Comparison of ENCODE assay signal across 16 mouse cellular contexts in genomic region chr10:87101265-87101950, GRCm38 (mm10). TPM values are rescaled to one million over a fixed set of nuclear protein-coding genes. Genes with fewer than 3 reads are reported as not detected.
DNase-seq lines count a peak whose midpoint lies in the region; ATAC-seq and TF ChIP-seq lines count a peak whose summit lies in the region.
"Had no signal": no experiment of that assay in that cellular context is flagged by ENCODE, and none has a peak within 500 bp of the region (broad histone marks: within the 10 kb centered on the region; RNA-seq: fewer than 3 reads in every experiment).

No protein-coding gene starts in this region.

- no peak overlapping the region for H3K4me2 ChIP-seq in hindbrain, embryonic 13.5 days
- no peak overlapping the region for H3K4me2 ChIP-seq in midbrain, embryonic 16.5 days (ENCODE audit: low read length)

- peaks cover 52% of the 10 kb centered on the region for H3K4me1 ChIP-seq in embryonic facial prominence, embryonic 10.5 days
- peaks cover 16% of the 10 kb centered on the region for H3K4me1 ChIP-seq in hindbrain, embryonic 13.5 days (replicated peaks)
- peaks cover 7% of the 10 kb centered on the region for H3K4me1 ChIP-seq in midbrain, embryonic 16.5 days (ENCODE audit: control insufficient read depth, insufficient read depth, low read length)
- H3K4me1 ChIP-seq in cerebellum, adult 2 months (ENCODE audit: control insufficient read depth, insufficient read depth, low read length): no peaks in the 10 kb centered on the region

- H3K36me3 ChIP-seq in embryonic facial prominence, embryonic 10.5 days (replicated peaks): no peaks in the 10 kb centered on the region
- H3K36me3 ChIP-seq in hindbrain, embryonic 13.5 days: no peaks in the 10 kb centered on the region
- H3K36me3 ChIP-seq in midbrain, embryonic 16.5 days (ENCODE audit: control insufficient read depth, insufficient read depth, low read length): no peaks in the 10 kb centered on the region

- no peaks in the 10 kb centered on the region for H3K9me3 ChIP-seq in embryonic facial prominence, embryonic 10.5 days
- no peaks in the 10 kb centered on the region for H3K9me3 ChIP-seq in hindbrain, embryonic 13.5 days
- H3K9me3 ChIP-seq in midbrain, embryonic 16.5 days (replicated peaks; ENCODE audit: control insufficient read depth, low read length, poor library complexity, severe bottlenecking): no peaks in the 10 kb centered on the region

- no peak for TF ChIP-seq POLR2A in cerebellum, adult 2 months (IDR thresholded peaks at IDR 0.05; ENCODE audit: borderline replicate concordance, insufficient read depth, low read length)

- 13% methylated on average over 9 of the region's 9 CpGs for WGBS in embryonic facial prominence, embryonic 10.5 days
- 10% methylated on average over 9 of the region's 9 CpGs for whole genome bisulfite sequencing in hindbrain, embryonic 13.5 days
- 11% methylated on average over 9 of the region's 9 CpGs for WGBS in midbrain, embryonic 16.5 days
- WGBS in cerebellum, adult 2 months: 51% methylated on average over 9 of the region's 9 CpGs

- H3K27ac ChIP-seq in embryonic facial prominence, embryonic 10.5 days (replicated peaks): peak overlapping the region; percentile 20; the same call in 1 of the 2 replicates
- no peak overlapping the region for H3K27ac ChIP-seq in hindbrain, embryonic 13.5 days
- no peak overlapping the region for H3K27ac ChIP-seq in midbrain, embryonic 16.5 days (ENCODE audit: low read length)
- H3K27ac ChIP-seq in cerebellum, adult 2 months (ENCODE audit: insufficient read depth, low read length): no peak overlapping the region
- H3K27ac ChIP-seq: layer of hippocampus, adult 2 months had no signal

- ATAC-seq in hindbrain, embryonic 13.5 days (ENCODE audit: low FRiP score): 0 out of 2 replicates have a peak, but pooled peaks have one; percentile 32
- peak; percentile 49; the same call in 1 of the 2 replicates for ATAC-seq in midbrain, embryonic 16.5 days
- ATAC-seq: activated CD4-positive, CD25-positive, alpha-beta regulatory T cell, adult 4 months had no signal

- H3K4me3 ChIP-seq in embryonic facial prominence, embryonic 10.5 days: no peak overlapping the region
- no peak overlapping the region for H3K4me3 ChIP-seq in hindbrain, embryonic 13.5 days
- no peak overlapping the region for H3K4me3 ChIP-seq in midbrain, embryonic 16.5 days (ENCODE audit: low read depth, low read length)
- no peak overlapping the region for H3K4me3 ChIP-seq in cerebellum, adult 2 months (replicated peaks; ENCODE audit: insufficient read depth, low read depth, low read length)
- H3K4me3 ChIP-seq: layer of hippocampus, adult 2 months had no signal

- no peak for TF ChIP-seq CTCF in cerebellum, adult 2 months (IDR thresholded peaks at IDR 0.05; ENCODE audit: borderline replicate concordance, insufficient read depth, low read depth, low read length)

- no peak overlapping the region for H3K9ac ChIP-seq in hindbrain, embryonic 13.5 days
- no peak overlapping the region for H3K9ac ChIP-seq in midbrain, embryonic 16.5 days (ENCODE audit: low read depth, low read length)

- DNase-seq in heart, adult 11 months: peak; percentile 61
- no peak for DNase-seq in heart, postnatal 36 days
- peak; percentile 80 for DNase-seq in embryonic facial prominence, embryonic 10.5 days (ENCODE audit: low spot score)
- no peak for DNase-seq in cerebellum, postnatal 25 days
- no peak for DNase-seq in right cerebral cortex, postnatal 36 days (ENCODE audit: low spot score in 2 of 2)
- no peak for DNase-seq in cerebellum, adult 2 months
- DNase-seq: heart, postnatal 4 days; liver; lung, postnatal 10 days; thymus, postnatal 25 days had no signal

- H3K27me3 ChIP-seq in embryonic facial prominence, embryonic 10.5 days (replicated peaks; ENCODE audit: low read depth, poor library complexity, severe bottlenecking): peaks cover 3% of the 10 kb centered on the region
- peaks cover 7% of the 10 kb centered on the region; the same call in 1 of the 2 replicates for H3K27me3 ChIP-seq in hindbrain, embryonic 13.5 days
- H3K27me3 ChIP-seq in midbrain, embryonic 16.5 days (ENCODE audit: control insufficient read depth, insufficient read depth, low read depth, low read length): no peaks in the 10 kb centered on the region
- no peaks in the 10 kb centered on the region for H3K27me3 ChIP-seq in cerebellum, adult 2 months (ENCODE audit: control insufficient read depth, insufficient read depth, low read length)

- intact Hi-C loops in heart, postnatal 36 days (cut with DNase I): no loop called here

RNA-seq across cellular contexts. Expression of gene 1700113H08Rik, which starts 43.6 kb away (rescaled TPM):
- not detected for total RNA-seq in heart, postnatal 36 days (2021)
- polyA plus RNA-seq in embryonic facial prominence, embryonic 10.5 days (2016; fragmentation: Nextera tagmentation; extraction: Ambion mirVana): not detected in 2 replicates
- polyA plus RNA-seq in hindbrain, embryonic 13.5 days (2015; fragmentation: Nextera tagmentation; extraction: Ambion mirVana): 0.36 and 0.40 TPM in 2 replicates
- 0.22 and 0.40 TPM in 2 replicates for polyA plus RNA-seq in midbrain, embryonic 16.5 days (2015; fragmentation: Nextera tagmentation; extraction: Ambion mirVana)
- not detected in 2 replicates for polyA plus RNA-seq in cerebellum, adult 2 months (2012; rRNA removed)
- total RNA-seq: ES-E14; heart, postnatal 4 days; layer of hippocampus, adult 2 months; neutrophil, adult 5-6 weeks had no signal
- polyA plus RNA-seq: activated CD4-positive, CD25-positive, alpha-beta regulatory T cell, adult 4 months had no signal

Comparison
In these comparisons a context has a peak if more than half of its experiments do, and no peak if none do; other contexts are left out.
1. DNase-seq: peak in heart, adult 11 months (single experiment) and embryonic facial prominence, embryonic 10.5 days (single experiment); none in heart, postnatal 36 days (0 of 2), cerebellum, postnatal 25 days (0 of 2), right cerebral cortex, postnatal 36 days (0 of 2) and cerebellum, adult 2 months (0 of 2).